Mouse (Mus musculus) T-helper 1 cell (primary cell): ENCODE data around the gene Hand2.

Experiments used
- in situ Hi-C: fragments of 300-600 bp; cut with MboI, MseI; formaldehyde crosslinking; loops from one replicate; pipeline ENCODE4 v1.15.1; 2025; ENCODE audit warnings: high pct_unique_total_duplicates

Gene Hand2

DNA sequence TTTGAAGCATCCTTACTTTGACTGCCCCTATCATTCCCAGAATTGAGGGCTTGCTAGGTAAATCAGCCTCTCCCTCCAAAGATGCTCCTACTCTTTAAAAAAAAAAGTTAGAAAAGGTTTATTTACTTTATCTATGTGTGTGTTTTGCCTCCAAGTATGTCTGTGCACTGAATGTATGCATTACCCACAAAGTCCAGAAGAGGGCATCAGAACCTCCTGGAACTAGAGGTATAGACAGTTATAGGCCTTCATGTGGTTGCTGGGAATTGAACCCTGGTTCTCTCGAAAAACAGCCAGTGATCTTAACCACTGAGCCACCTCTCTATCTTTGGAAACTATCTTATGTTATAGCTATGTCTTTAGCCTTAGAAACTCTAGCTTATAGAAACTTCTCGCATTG is 53.3 kb downstream of the Hand2 start:
- in situ Hi-C loops, result no loop called here
